Mouse (Mus musculus): ENCODE data around the gene Cacna2d2. TPM values are rescaled to one million over a fixed set of nuclear protein-coding genes. Genes with fewer than 3 reads are reported as not detected.
A peak's percentile ranks its signal among the peaks of the same experiment; 100 is the strongest.

Cacna2d2 gene
- polyA plus RNA-seq, 2 experiments = 0.29 to 9.3 TPM

DNA sequence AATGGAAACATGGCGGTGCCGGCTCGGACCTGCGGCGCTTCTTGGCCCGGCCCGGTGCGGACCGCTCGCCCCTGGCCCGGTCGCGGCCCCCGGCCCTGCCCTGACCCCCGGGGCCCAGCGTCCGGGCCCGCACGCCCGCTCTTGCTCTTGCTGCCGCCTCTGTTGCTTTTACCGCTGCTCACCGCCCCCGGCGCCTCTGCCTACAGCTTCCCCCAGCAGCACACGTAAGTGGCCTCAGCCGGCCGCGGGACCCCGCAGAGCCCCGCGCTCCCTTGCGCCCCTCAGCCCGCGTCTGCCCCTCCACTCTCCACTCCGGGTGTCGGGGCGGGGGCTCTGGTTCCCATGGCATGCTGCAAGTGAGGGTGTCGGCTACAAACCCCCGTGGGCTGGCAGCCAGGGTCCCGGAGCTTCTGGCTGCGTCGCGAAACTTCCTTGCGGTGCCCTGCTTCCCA is 674 bp downstream of the Cacna2d2 start:
- 2% methylated on average over 23 of the region's 45 CpGs for WGBS
- DNase-seq (ENCODE audit: low spot score) = no peak
- H3K9me3 ChIP-seq (ENCODE audit: control insufficient read depth, low read length) = no peaks in the 10 kb centered on the region

DNA sequence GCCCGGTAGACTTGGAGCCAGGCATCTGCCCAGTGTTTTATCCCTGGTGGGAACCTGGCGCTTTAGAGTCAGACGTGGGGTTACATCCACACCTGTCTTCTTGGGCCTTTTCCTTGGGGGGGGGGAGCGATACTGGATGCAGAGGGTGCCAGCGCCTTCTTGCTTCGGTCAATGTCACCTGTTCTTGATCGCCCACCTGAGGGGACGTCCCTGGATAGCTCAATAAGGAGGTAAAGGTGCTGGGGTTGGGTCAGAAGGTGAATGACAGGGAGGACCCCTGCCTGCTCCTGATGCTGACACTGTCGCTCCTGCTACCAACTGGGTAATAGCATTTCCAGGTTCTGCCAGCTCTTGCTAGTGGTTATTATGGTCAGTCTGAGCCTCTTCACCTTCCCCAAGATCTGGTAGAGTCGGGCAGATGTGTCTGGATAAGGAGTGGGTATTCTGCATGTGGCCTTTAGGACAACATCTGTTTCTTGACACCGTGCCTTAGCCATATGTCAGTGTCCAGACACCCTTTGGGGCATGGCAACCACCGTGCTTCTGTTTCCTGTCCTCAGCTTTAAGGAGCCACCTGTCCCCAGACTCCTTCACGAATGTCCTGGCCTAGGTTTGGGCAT is 1.4 kb downstream of the Cacna2d2 start:
- Histone ChIP-seq H3K9me3 (ENCODE audit: control insufficient read depth, low read length) (no peaks in the 10 kb centered on the region), H3K27ac (replicated peaks; ENCODE audit: low read depth, low read length) (no peak overlapping the region), H3K9ac (ENCODE audit: low read depth, low read length, severe bottlenecking) (peak overlapping the region; percentile 61; the same call in 1 of the 2 replicates), H3K27me3 (ENCODE audit: control insufficient read depth, insufficient read depth, low read length) (peaks cover 66% of the 10 kb centered on the region), H3K4me1 (ENCODE audit: control insufficient read depth, insufficient read depth, low read length) (peaks cover 5% of the 10 kb centered on the region; the same call in 1 of the 2 replicates), H3K36me3 (ENCODE audit: control insufficient read depth, insufficient read depth, low read length) (no peaks in the 10 kb centered on the region), H3K4me3 (replicated peaks; ENCODE audit: low read length) (peak overlapping the region; percentile 68), H3K4me2 (replicated peaks; ENCODE audit: low read depth, low read length, severe bottlenecking) (peak overlapping the region; percentile 98)
- WGBS = 9% methylated on average over 13 of the region's 13 CpGs
- ATAC-seq (ENCODE audit: low FRiP score, low read depth) = no peak
- no peak for TF ChIP-seq POLR2A (IDR thresholded peaks at IDR 0.05; ENCODE audit: borderline replicate concordance, extremely low read depth, insufficient read depth, insufficient read length)
- no peak for DNase-seq (ENCODE audit: low spot score)

More for the DNA sequence above, 674 bp downstream of the Cacna2d2 start:
- peak overlapping the region; percentile 98 for H3K4me2 ChIP-seq (replicated peaks; ENCODE audit: low read depth, low read length, severe bottlenecking)
- peaks cover 5% of the 10 kb centered on the region; the same call in 1 of the 2 replicates for H3K4me1 ChIP-seq (ENCODE audit: control insufficient read depth, insufficient read depth, low read length)
- ATAC-seq (ENCODE audit: low FRiP score, low read depth) = peak; percentile 15; the same call in 1 of the 2 replicates
- no peaks in the 10 kb centered on the region for H3K36me3 ChIP-seq (ENCODE audit: control insufficient read depth, insufficient read depth, low read length)
- peak overlapping the region; percentile 68 for H3K4me3 ChIP-seq (replicated peaks; ENCODE audit: low read length)
- H3K9ac ChIP-seq (ENCODE audit: low read depth, low read length, severe bottlenecking) = peak overlapping the region; percentile 61
- no peak overlapping the region for H3K27ac ChIP-seq (replicated peaks; ENCODE audit: low read depth, low read length)
- H3K27me3 ChIP-seq (ENCODE audit: control insufficient read depth, insufficient read depth, low read length) = peaks cover 66% of the 10 kb centered on the region
- no peak for TF ChIP-seq POLR2A (IDR thresholded peaks at IDR 0.05; ENCODE audit: borderline replicate concordance, extremely low read depth, insufficient read depth, insufficient read length)

DNA sequence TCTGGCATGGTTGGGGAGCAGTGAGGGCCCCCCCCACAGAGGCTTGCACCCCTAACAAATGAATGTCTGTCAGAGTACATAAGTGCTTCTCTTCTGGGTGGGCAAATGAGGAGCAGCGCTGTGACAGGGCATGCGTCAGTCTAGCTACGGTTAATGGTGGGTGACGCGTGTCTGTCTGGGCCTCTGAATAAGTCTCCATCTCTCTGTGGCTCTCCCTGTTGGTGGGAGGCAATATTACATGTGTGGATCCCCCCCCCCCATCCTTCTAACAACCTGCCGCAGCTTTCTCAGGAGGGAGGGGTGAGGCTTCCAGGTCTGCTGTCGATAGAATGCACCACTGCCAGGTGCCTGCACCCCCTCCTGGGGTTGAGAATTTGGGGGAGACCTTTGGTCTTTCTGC is 3.7 kb downstream of the Cacna2d2 start:
- Histone ChIP-seq H3K27ac (replicated peaks; ENCODE audit: low read depth, low read length) (no peak overlapping the region), H3K4me3 (replicated peaks; ENCODE audit: low read length) (no peak overlapping the region), H3K36me3 (ENCODE audit: control insufficient read depth, insufficient read depth, low read length) (no peaks in the 10 kb centered on the region), H3K9me3 (ENCODE audit: control insufficient read depth, low read length) (no peaks in the 10 kb centered on the region), H3K4me1 (ENCODE audit: control insufficient read depth, insufficient read depth, low read length) (peaks cover 5% of the 10 kb centered on the region; the same call in 1 of the 2 replicates), H3K9ac (ENCODE audit: low read depth, low read length, severe bottlenecking) (no peak overlapping the region), H3K4me2 (replicated peaks; ENCODE audit: low read depth, low read length, severe bottlenecking) (no peak overlapping the region), H3K27me3 (ENCODE audit: control insufficient read depth, insufficient read depth, low read length) (peaks cover 51% of the 10 kb centered on the region)
- DNase-seq (ENCODE audit: low spot score) = no peak
- 75% methylated on average over 7 of the region's 7 CpGs for WGBS
- ATAC-seq (ENCODE audit: low FRiP score, low read depth) = no peak
- TF ChIP-seq POLR2A (IDR thresholded peaks at IDR 0.05; ENCODE audit: borderline replicate concordance, extremely low read depth, insufficient read depth, insufficient read length) = no peak

DNA sequence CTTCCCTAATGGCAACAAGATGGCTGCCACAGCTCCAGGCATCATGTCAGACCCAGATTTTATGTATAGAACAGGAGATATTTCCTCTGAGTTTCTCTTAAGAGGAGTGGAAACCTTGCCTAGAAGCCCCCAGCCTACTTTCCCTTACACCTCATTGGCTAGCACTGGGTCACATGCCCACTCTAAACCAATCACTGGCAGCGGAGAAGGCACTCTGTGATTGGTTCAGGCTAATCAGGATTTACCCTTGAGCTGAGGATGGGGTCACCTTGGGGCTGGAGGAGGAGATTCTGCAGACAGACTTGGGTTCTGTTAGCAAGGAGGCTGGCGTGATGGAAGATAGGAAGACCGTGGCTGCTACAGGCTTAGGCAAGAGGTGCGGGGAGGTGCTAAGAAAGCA is 10.0 kb downstream of the Cacna2d2 start:
- H3K27me3 ChIP-seq (ENCODE audit: control insufficient read depth, insufficient read depth, low read length) = no peaks in the 10 kb centered on the region
- no peaks in the 10 kb centered on the region for H3K36me3 ChIP-seq (ENCODE audit: control insufficient read depth, insufficient read depth, low read length)
- no peak for TF ChIP-seq POLR2A (IDR thresholded peaks at IDR 0.05; ENCODE audit: borderline replicate concordance, extremely low read depth, insufficient read depth, insufficient read length)
- H3K4me3 ChIP-seq (replicated peaks; ENCODE audit: low read length) = no peak overlapping the region
- H3K9ac ChIP-seq (ENCODE audit: low read depth, low read length, severe bottlenecking) = no peak overlapping the region
- no peak overlapping the region for H3K4me2 ChIP-seq (replicated peaks; ENCODE audit: low read depth, low read length, severe bottlenecking)
- H3K4me1 ChIP-seq (ENCODE audit: control insufficient read depth, insufficient read depth, low read length) = no peaks in the 10 kb centered on the region
- WGBS = 73% methylated on average over 4 of the region's 4 CpGs
- H3K27ac ChIP-seq (replicated peaks; ENCODE audit: low read depth, low read length) = no peak overlapping the region
- ATAC-seq (ENCODE audit: low FRiP score, low read depth) = no peak
- DNase-seq (ENCODE audit: low spot score) = no peak
- H3K9me3 ChIP-seq (ENCODE audit: control insufficient read depth, low read length) = no peaks in the 10 kb centered on the region

DNA sequence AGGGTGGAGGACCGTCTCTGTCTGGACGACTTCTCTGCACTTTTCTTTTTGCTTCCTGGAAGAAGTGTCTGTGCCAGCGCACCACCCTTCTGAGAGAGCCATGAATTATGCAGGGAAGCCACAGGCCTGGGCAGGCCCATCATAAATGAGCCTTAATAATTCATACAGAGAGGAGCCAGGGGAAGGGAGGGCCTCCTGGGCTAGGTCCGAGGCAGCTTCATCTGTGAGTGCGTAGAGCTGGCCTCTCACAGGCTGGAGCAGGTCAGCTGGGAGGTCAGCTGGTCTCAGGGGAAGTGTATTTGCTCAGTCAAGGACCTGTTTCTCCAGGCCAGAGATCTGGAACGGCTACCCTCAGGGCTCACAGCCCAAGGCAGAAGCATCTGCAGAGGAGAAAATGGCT is 17.7 kb downstream of the Cacna2d2 start:
- no peak for DNase-seq (ENCODE audit: low spot score)
- H3K36me3 ChIP-seq (ENCODE audit: control insufficient read depth, insufficient read depth, low read length) = no peaks in the 10 kb centered on the region
- no peak overlapping the region for H3K9ac ChIP-seq (ENCODE audit: low read depth, low read length, severe bottlenecking)
- no peak overlapping the region for H3K4me2 ChIP-seq (replicated peaks; ENCODE audit: low read depth, low read length, severe bottlenecking)
- no peak overlapping the region for H3K27ac ChIP-seq (replicated peaks; ENCODE audit: low read depth, low read length)
- ATAC-seq (ENCODE audit: low FRiP score, low read depth) = no peak
- WGBS = 55% methylated on average over 6 of the region's 6 CpGs
- peaks cover 3% of the 10 kb centered on the region; the same call in 1 of the 2 replicates for H3K27me3 ChIP-seq (ENCODE audit: control insufficient read depth, insufficient read depth, low read length)
- no peak for TF ChIP-seq POLR2A (IDR thresholded peaks at IDR 0.05; ENCODE audit: borderline replicate concordance, extremely low read depth, insufficient read depth, insufficient read length)
- H3K9me3 ChIP-seq (ENCODE audit: control insufficient read depth, low read length) = no peaks in the 10 kb centered on the region
- no peak overlapping the region for H3K4me3 ChIP-seq (replicated peaks; ENCODE audit: low read length)
- no peaks in the 10 kb centered on the region for H3K4me1 ChIP-seq (ENCODE audit: control insufficient read depth, insufficient read depth, low read length)

Measured in limb, embryonic 14.5 days (tissue).